Mouse (Mus musculus) CD4-positive helper T cell, adult 2 months (primary cell): Measurements from ENCODE around the gene L3mbtl3.

ENCODE experiments used
- DNase-seq: peaks from one replicate; pipeline ENCODE4 v3.0.0-alpha.2; 2012; ENCODE audit warnings: low read depth, missing footprints, low spot score

L3mbtl3 gene

GRCm38 (mm10) chr10:26239090-26239489, 136.7 kb downstream of the L3mbtl3 start:
- DNase-seq = no peak

DNA sequence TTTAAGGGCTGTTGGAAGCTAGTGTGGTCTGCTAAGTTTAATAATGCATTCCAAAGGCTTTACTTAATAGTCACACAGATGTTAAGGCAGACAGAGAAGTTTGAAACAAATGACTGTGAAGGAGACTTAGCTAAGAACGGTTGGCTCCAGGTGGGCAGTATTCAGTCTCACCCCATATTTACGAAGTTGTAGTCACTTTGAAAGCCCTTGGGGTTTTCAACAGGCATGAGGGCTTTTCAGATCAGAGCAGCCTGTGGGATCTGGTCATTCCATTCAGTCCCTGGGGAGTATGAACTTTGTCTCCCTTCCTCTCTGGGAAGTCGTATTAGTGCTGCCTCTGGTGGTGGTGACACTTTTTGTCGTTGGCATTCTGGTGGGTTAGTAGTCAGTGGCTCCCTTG, 137.2 kb downstream of the L3mbtl3 start:
- DNase-seq = no peak

- DNase-seq = no peak
These were observed 143.6 kb downstream of the L3mbtl3 start for GRCm38 (mm10) chr10:26232071-26232653.

DNA sequence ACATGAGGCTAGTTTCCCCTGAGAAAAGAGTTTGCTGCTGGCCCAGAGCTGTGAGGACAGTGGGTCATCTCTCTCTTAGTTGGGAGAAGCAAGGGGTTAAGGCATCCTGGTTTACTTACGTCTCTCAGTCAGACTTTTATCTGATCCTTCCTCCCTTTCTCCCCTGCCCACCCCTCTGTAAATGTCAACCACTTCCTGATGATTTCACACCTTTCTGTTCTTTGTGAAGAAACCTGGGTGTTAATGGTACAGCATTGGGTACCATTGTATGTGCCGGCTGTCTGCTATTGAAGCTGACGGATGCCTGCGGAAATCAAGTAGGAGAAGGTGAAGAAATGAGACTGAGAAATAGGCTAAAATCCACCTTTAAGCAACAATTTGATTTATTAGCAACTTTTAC, 146.3 kb downstream of the L3mbtl3 start, which contains the start of gene Samd3:
Gene Samd3, plus strand, starts transcription at position 220 of the 400 bp plus-strand sequence.
- DNase-seq = peak; percentile 55

- DNase-seq = peak; percentile 29
These were observed 147.6 kb downstream of the L3mbtl3 start for GRCm38 (mm10) chr10:26228187-26228586.

DNA sequence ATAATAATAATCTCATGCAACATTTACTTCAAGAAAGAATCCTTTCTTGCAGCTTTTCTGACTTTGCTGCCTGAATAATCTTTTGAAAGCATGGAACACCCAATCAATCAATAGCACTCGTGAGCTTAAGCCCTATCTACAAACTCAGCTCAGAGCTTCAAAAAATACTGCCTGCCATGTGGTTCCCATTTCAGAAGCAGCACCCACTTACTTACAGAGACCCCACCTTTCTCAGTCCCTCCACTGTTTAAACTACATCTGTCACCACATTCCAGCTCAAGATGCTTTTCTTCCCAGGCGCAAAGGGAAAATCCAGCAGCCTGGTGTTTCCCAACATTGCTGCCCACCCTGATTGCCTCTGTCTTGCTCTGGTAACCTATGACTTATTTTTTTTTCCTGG, 149.0 kb downstream of the L3mbtl3 start:
- no peak for DNase-seq

DNA sequence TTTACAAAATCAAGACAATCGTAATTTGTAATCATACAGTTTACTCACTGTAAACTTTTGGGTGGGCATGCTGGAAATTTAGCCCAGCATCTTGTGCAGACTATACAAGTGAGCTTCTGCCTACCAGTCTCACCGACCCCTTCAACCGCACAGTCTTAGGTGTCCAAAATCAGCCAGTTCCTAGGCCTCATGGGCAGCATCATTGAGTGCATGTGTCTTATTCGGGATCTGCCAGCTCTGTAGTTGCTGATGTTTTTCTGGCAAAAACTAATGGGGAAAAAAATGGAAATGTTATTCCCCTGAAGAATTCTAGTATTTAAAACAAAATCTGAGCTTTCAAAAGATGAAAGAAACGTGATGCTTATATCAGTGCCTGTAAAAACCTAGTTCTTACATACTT, 149.5 kb downstream of the L3mbtl3 start:
- DNase-seq = no peak
